Mouse (Mus musculus) splenic B cell, adult 2 months (primary cell): ENCODE results near the gene Hmgcs2.

Experiments used
- DNase-seq: peaks from one replicate; pipeline ENCODE4 v3.0.0-alpha.2; 2011; ENCODE audit warnings: low read depth, low spot score
- H3K27me3 ChIP-seq: 2 replicates; pipeline ENCODE4 v1.6.1; 2012; ENCODE audit warnings: mild to moderate bottlenecking, low read length, moderate library complexity, mixed read lengths; ENCODE audit not compliant: control insufficient read depth, poor library complexity, insufficient read depth, severe bottlenecking
- H3K36me3 ChIP-seq: 2 replicates; pipeline ENCODE4 v1.6.1; 2012; ENCODE audit warnings: mild to moderate bottlenecking, low read length, moderate library complexity, mixed read lengths; ENCODE audit not compliant: control insufficient read depth, poor library complexity, insufficient read depth, severe bottlenecking

The Hmgcs2 gene

DNA sequence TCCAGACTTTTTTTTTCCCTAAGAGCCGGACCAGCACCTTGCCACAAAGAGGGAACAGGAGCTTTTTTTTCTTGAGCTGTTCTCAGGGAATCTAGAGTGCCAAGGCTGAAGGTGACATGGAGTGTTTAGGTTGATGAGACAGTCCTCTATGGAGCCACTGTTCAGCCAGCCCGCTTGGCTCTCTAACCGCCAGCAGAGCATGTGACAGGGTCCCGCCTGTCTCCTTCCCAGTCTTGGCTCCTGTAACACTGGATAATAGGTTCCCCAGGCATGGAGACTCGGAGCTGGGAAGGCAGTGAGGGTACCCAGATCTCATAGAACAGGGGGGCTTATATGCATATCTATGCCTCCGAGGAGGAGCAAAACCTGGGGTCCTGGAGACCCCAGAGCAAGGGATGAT, 28.4 kb downstream of the Hmgcs2 start:
- Histone ChIP-seq H3K36me3 (no peaks in the 10 kb centered on the region; the same call in 1 of the 2 replicates), H3K27me3 (no peaks in the 10 kb centered on the region)
- no peak for DNase-seq

DNA sequence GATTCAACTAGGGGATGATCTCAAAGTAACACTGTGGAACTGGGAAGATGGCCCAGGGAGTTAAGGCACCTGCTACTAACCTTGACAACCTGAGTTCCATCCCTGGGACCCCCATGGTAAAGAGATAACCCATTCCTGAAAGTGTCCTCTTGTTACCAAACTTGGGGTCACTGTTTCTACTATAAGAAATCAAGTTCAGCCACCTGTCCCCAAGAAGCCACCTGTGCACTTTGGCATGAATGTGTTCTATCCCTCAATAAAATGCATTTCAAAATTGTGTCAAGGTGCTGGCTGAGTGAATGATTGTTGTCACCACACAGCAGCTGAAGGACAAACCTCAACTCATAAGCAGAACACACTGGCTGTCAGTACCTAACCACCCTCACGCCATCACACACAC, 30.2 kb downstream of the Hmgcs2 start:
- no peak for DNase-seq
- Histone ChIP-seq H3K36me3 (no peaks in the 10 kb centered on the region; the same call in 1 of the 2 replicates), H3K27me3 (no peaks in the 10 kb centered on the region)

DNA sequence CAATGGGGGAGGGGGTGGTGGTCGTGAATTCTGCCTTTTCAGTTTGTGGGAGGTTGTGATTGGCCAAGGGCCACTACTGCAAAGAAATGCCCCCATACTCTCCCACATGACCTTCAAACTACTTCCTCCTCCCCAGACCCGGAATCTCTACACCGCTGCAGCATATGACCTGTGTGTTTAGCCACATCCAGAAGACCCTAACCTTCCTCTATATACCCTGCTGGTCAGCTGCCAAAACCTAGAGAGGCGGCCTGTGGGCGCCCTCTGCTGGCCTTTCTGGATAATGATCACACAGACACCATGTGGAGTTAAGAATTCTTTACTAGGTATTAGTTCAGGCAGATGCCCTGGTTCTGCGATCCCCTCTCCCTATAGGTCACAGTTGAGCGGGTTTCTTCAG, 32.6 kb downstream of the Hmgcs2 start:
- no peaks in the 10 kb centered on the region; the same call in 1 of the 2 replicates for H3K36me3 ChIP-seq
- H3K27me3 ChIP-seq = no peaks in the 10 kb centered on the region
- DNase-seq = peak; percentile 61

DNA sequence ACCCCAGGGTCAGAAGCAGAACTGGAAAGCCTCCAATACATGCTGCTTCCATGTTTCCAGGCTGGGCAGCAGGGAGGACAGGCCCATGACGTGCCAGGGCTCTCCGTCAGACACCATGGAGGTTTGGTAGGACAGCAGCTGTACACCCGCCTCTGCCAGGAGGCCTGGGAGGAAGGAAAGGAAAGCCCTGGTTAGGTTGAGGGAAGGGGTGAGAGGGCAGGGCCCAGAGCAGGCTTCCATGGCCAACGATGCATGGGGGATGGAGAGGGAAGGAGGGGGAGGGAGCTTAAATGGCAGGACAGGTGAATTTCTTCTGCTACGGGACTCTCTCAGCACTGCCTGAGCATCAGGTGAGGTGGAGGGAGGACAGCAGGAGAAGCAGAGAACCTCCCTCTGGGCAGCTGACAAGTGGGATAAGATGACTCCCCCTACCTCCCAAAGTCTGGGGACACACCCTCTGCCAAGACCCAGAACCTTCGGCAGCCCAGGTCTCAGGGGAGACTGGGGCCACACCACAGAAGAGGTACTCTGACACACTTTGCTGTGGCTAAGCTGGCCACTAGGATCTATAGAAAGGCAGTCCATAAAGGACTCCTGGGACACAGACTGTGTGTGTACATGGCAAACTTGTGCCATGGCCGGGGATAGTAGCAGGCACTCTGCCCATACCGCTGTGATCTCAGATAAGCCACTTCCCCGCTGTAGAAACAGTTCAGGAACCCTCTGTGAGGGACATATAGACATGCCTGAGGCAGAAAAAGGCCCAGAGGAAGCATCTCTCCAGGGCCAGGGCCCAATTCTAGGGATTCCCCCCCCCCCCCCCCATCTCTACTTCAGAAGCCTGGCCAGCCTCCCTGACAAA, 33.3 kb downstream of the Hmgcs2 start:
- Histone ChIP-seq H3K36me3 (peaks cover 2% of the 10 kb centered on the region), H3K27me3 (no peaks in the 10 kb centered on the region)
- no peak for DNase-seq

DNA sequence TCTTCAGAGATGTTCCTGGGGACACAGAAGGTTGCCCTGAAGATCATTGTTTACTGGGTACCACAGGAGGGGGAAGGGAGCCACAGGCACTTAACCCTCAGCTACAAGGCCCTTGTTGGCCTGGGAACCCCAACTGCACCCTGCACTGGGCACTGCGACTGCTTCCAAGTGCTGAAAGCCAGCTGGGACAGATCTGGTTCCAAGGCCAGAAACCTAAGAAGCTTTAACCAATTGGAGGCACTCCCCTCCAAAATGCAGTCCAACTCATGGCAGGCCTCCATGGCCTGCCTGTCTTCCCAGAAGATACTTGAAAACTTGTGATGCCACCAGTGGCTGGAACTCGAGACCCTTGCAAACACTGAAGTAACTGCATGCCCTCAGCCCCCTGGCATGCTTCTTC, 34.9 kb downstream of the Hmgcs2 start:
- peaks cover 6% of the 10 kb centered on the region for H3K36me3 ChIP-seq
- H3K27me3 ChIP-seq = no peaks in the 10 kb centered on the region
- no peak for DNase-seq

DNA sequence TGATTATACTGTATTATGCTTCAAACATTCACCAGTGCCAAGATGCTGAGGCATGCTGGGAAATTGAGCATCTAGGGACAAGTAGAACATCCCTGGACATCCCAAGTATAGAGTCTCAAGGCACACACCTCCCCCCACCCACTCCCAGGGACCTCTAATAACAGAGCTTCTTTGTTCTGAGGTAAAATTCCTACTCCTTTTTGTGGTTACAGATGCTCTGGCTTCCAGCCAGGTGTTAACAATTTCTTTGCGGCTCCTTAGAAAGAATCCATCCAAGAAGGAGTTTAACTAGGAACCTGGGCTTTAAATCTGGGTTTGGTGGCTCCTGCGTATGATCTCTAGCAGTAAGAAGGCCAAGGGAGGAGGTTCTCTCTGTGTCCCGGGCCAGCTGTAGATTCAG, 36.9 kb downstream of the Hmgcs2 start:
- no peak for DNase-seq
- Histone ChIP-seq H3K36me3 (peaks cover 8% of the 10 kb centered on the region), H3K27me3 (no peaks in the 10 kb centered on the region)

DNA sequence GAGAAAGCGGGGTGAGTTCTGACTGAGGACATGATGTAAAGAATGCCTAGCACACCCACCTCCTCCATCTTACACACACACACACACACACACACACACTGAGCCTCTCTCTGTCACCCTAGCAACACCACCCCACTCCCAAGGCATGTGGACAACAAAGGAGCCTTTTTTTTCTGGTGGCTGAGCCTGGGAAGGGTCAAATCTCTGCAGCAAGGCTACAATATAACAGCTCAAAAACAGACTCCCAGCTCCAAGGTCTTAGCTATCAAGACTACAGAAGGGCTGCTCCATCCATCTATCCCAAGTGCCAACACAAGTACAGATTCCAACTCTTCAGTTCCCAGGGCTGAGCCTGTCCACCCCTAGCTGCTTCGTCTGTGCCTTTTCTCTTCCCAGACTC, 39.0 kb downstream of the Hmgcs2 start:
- Histone ChIP-seq H3K36me3 (peaks cover 8% of the 10 kb centered on the region), H3K27me3 (no peaks in the 10 kb centered on the region)
- DNase-seq = no peak

DNA sequence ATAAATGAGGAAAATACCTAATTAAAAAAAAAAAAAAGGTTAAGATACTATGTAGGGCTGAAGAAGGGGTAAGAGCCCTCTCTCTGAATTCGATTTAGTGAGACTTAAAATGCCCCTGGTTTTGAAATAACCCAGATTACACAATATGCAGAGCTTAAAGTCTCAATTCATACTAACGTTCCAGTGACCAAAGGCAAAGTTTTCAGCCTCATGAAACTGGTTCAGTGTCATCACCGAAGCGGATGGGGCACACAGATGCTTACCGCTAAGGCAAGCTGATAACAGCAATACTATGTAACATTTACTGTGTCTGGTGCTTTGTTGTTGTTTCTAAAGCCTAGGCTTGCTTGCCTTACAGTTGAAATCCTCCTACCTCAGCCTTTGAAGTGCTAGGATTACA, 42.0 kb downstream of the Hmgcs2 start:
- peaks cover 14% of the 10 kb centered on the region for H3K36me3 ChIP-seq
- H3K27me3 ChIP-seq = no peaks in the 10 kb centered on the region
- DNase-seq = no peak

DNA sequence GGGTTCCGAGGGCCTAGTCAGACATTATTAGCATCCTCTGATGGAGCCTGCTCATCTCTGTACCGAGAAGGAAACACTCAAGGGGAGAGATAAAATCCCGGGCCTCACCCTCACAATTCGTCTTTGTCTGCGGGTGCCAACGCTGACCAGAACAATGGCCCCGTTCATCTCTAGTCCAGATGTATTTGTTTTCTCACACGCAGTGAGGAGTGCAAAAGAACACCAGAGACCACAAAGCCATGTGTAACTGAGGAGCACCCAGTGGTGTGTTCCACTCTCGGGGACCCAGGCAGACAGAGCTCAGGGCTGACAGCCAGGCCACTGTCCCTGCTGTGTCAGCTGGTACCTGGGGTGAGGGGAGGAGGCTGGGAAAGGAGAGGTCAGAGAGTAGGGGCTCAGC, 44.0 kb downstream of the Hmgcs2 start:
- no peak for DNase-seq
- H3K36me3 ChIP-seq = peaks cover 16% of the 10 kb centered on the region
- H3K27me3 ChIP-seq = no peaks in the 10 kb centered on the region

DNA sequence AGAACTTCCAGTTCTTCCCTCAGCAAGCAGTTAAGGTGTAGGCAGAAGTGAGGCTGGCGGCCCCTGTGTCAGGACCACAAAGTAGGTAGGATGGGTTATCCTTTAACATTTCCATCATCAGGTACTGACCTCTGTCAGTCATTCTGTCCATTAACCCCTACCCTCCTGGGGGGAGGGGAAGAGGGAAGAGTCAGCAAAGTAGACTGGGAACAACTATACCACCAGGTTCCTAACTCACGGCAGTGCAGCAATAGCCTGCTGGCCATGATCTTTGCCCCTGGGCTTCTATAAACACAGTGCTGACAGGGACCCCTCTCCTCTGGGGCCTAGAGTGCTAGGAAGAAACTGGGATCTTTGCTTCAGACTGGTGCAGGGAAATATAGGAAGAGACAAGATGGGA, 53.8 kb downstream of the Hmgcs2 start:
- no peak for DNase-seq
- H3K27me3 ChIP-seq = no peaks in the 10 kb centered on the region
- 0 out of 2 replicates have a peak, but pooled peaks cover 2% of the 10 kb centered on the region for H3K36me3 ChIP-seq

DNA sequence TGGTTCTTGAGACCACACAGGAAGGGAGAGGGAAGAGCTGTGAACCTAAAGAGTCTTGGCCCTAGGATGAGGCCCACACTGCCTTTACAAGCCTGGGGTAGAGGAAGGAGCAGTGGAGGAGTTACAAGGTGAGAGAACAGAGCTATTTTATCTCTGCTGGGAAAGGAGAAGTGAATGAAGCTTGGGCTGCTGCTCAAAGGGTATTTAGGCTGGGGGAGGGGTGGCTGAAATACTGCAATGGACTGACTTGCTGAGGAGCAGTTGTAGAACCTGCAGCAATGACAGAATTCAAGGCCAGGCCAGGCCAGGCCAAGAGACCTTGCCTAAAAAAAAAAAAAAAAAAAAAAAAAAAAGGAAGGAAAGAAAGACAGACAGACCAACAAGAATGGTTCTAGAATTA, 55.1 kb downstream of the Hmgcs2 start:
- Histone ChIP-seq H3K36me3 (0 out of 2 replicates have a peak, but pooled peaks cover 2% of the 10 kb centered on the region), H3K27me3 (no peaks in the 10 kb centered on the region)
- DNase-seq = peak; percentile 38

DNA sequence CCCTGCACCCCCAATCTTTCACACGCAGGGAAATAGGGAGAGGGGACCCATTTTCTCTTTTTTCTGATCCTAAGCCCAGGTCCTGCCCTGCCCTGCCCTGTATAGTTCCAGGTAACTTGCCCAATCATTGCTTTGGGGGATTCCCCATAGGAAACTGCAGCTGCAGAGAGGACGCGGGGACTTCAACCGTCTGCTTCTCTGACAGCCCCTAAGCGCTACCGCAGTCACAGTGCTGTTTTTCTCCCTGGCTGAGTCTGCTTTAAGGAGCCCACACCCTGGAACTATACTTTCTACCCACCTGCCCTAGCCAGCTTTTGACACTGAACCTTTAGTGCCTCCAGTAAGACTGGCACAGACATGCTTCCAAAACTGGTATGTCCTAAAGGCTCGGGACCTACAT, 55.7 kb downstream of the Hmgcs2 start:
- peak; percentile 58 for DNase-seq

DNA sequence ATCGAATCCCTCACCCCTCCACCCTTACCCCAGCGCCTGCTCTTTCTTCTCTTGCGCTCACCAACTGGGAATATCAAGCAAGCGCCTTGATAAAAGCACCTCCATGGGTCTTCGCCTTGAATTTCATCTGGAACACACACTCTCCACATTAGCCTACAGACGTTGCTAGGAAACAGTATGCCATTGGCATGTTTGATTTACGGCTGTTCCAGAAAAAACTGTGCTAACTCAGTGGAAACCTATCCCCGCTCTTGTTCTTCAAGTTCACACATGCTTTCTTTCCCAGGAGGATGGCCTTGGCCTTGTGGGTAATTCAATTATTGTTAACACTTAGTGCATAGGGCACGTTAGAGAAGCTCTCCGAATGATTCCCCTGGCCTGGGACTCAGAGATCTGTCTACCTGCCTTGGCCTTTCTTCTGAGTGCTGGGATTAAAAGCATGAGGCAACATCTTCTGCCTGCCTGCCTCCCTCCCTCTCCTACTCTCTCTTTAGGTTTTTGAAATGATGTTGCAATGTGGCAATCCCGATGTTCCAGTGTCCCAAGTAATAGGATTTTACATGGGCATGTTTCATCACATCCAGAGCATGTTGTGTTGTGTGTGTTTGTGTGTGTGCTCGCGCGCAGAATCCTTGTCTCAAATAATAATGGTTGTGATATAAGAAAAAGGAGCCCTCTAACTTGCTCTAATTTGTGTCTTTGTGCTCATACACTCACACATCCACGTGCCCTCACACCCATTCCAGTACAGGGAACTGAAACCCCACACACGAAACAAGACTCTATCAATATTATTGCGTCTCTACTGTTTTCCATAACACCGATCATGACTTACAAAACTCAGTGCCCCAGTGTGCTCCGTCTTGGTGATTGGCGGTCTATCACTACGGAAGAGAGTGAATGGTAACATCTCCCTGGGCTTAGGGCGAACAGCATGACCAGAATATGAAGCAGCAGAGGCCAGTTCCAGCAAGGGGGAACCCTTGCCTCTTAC, 56.7 kb downstream of the Hmgcs2 start:
- Histone ChIP-seq H3K27me3 (no peaks in the 10 kb centered on the region), H3K36me3 (0 out of 2 replicates have a peak, but pooled peaks cover 2% of the 10 kb centered on the region)
- DNase-seq = peak; percentile 78

More for the DNA sequence above, 55.7 kb downstream of the Hmgcs2 start:
- Histone ChIP-seq H3K36me3 (0 out of 2 replicates have a peak, but pooled peaks cover 2% of the 10 kb centered on the region), H3K27me3 (no peaks in the 10 kb centered on the region)

DNA sequence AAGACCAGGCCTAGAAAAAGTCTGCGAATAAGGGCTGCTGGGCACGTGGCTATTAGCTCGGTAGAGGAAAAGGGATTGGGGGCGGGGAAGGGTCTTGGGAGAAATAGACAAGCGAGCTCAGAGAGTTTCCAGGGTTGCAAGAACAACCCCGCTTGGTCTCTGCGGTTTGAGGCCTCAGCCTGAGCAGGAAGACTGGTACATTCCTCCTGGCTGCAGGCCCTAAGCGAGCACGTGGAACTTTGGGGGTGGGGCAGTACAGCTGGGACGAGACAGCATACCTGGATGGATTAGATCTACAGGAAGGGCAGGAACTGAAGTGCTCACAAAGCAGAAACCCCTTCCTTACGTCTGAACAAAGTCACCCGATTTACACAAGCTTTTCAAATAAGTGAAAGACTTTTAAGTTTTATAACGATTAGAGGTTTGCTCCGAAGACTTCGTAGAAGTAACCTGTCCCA, 58.4 kb downstream of the Hmgcs2 start:
- H3K27me3 ChIP-seq = no peaks in the 10 kb centered on the region
- no peaks in the 10 kb centered on the region for H3K36me3 ChIP-seq
- peak; percentile 32 for DNase-seq
